Mouse (Mus musculus) midbrain, embryonic 15.5 days (tissue): ENCODE measurements at regions not wholly inside any gene's neighbourhood (a gene's known extent, or its start where the extent isn't known, plus 50 kb on each side); places are given as distances from the start of the nearest gene placed in this dataset.
A peak's percentile ranks its signal among the peaks of the same experiment; 100 is the strongest.

Source experiments
- ATAC-seq: fragments of 200-750 bp; cut with Nextera tagmentation; replicated peaks from 2 replicates; pipeline ENCODE4 v1.8.0; 2017; ENCODE audit warnings: moderate TSS enrichment
- H3K27ac ChIP-seq: fragments of 300-500 bp; sonication (generic); 2 replicates; pipeline ENCODE4 v1.5.1; 2015; ENCODE audit warnings: mild to moderate bottlenecking, inconsistent platforms
- H3K27me3 ChIP-seq: fragments of 300-500 bp; sonication (generic); replicated peaks from 2 replicates; pipeline ENCODE4 v1.6.1; 2015; ENCODE audit warnings: inconsistent platforms
- H3K36me3 ChIP-seq: fragments of 300-500 bp; sonication (generic); replicated peaks from 2 replicates; pipeline ENCODE4 v1.6.1; 2015; ENCODE audit warnings: inconsistent platforms
- H3K4me1 ChIP-seq: fragments of 300-500 bp; sonication (generic); 2 replicates; pipeline ENCODE4 v1.6.1; 2015; ENCODE audit warnings: inconsistent platforms
- H3K4me2 ChIP-seq: fragments of 300-500 bp; sonication (generic); 2 replicates; pipeline ENCODE4 v1.6.1; 2015; ENCODE audit warnings: inconsistent platforms, mild to moderate bottlenecking, moderate library complexity
- H3K4me3 ChIP-seq: fragments of 300-500 bp; sonication (generic); 2 replicates; pipeline ENCODE4 v1.5.1; 2015; ENCODE audit warnings: mild to moderate bottlenecking, inconsistent platforms
- H3K9ac ChIP-seq: fragments of 300-500 bp; sonication (generic); 2 replicates; pipeline ENCODE4 v1.6.1; 2015; ENCODE audit warnings: mild to moderate bottlenecking, inconsistent platforms
- H3K9me3 ChIP-seq: fragments of 300-500 bp; sonication (generic); 2 replicates; pipeline ENCODE4 v1.6.1; 2016; ENCODE audit warnings: inconsistent platforms
- WGBS: fragments of 180-500 bp; shearing (Covaris S2); methylation state at CpG from one replicate; pipeline ENCODE4 v1.1.7; 2015; ENCODE audit warnings: mixed read lengths; 5-methylcytosine and 5-hydroxymethylcytosine counted together

GRCm38 (mm10) chr11:84659370-84659937 lies 134.1 kb upstream of the Lhx1 start:
- Histone ChIP-seq H3K4me1 (peaks cover 13% of the 10 kb centered on the region), H3K4me3 (no peak overlapping the region), H3K36me3 (no peaks in the 10 kb centered on the region), H3K9ac (no peak overlapping the region), H3K27me3 (0 out of 2 replicates have a peak, but pooled peaks cover 13% of the 10 kb centered on the region), H3K4me2 (no peak overlapping the region), H3K9me3 (no peaks in the 10 kb centered on the region), H3K27ac (no peak overlapping the region)
- 90% methylated on average over 7 of the region's 7 CpGs for whole genome bisulfite sequencing
- no peak for ATAC-seq

GRCm38 (mm10) chr11:84653481-84653880 lies 128.1 kb upstream of the Lhx1 start:
- Histone ChIP-seq H3K27ac (no peak overlapping the region), H3K36me3 (no peaks in the 10 kb centered on the region), H3K4me2 (no peak overlapping the region), H3K9ac (no peak overlapping the region), H3K9me3 (no peaks in the 10 kb centered on the region), H3K27me3 (no peaks in the 10 kb centered on the region), H3K4me3 (no peak overlapping the region), H3K4me1 (no peaks in the 10 kb centered on the region)
- 30% methylated on average over 8 of the region's 8 CpGs for WGBS
- ATAC-seq: no peak

GRCm38 (mm10) chr11:84648899-84649298 lies 123.6 kb upstream of the Lhx1 start:
- H3K9me3 ChIP-seq: no peaks in the 10 kb centered on the region
- H3K4me3 ChIP-seq: no peak overlapping the region
- no peak overlapping the region for H3K27ac ChIP-seq
- H3K36me3 ChIP-seq: no peaks in the 10 kb centered on the region
- no peaks in the 10 kb centered on the region for H3K4me1 ChIP-seq
- no peaks in the 10 kb centered on the region for H3K27me3 ChIP-seq
- H3K9ac ChIP-seq: no peak overlapping the region
- no peak for ATAC-seq
- no peak overlapping the region for H3K4me2 ChIP-seq
- WGBS: 97% methylated on average over 5 of the region's 5 CpGs

- 91% methylated on average over 5 of the region's 5 CpGs for WGBS
- peaks cover 14% of the 10 kb centered on the region for H3K4me1 ChIP-seq
- ATAC-seq: no peak
Observed at GRCm38 (mm10) chr11:84647104-84647503, 121.8 kb upstream of the Lhx1 start.

GRCm38 (mm10) chr11:84643107-84643372 lies 117.7 kb upstream of the Lhx1 start:
- 0 out of 2 replicates have a peak, but pooled peaks have one; percentile 8 for ATAC-seq
- 38% methylated on average over 5 of the region's 5 CpGs for WGBS

More at GRCm38 (mm10) chr11:84647104-84647503, 121.8 kb upstream of the Lhx1 start:
- no peaks in the 10 kb centered on the region for H3K9me3 ChIP-seq
- H3K36me3 ChIP-seq: no peaks in the 10 kb centered on the region
- H3K4me3 ChIP-seq: no peak overlapping the region
- no peak overlapping the region for H3K4me2 ChIP-seq
- H3K27me3 ChIP-seq: no peaks in the 10 kb centered on the region
- H3K27ac ChIP-seq: no peak overlapping the region
- H3K9ac ChIP-seq: no peak overlapping the region

GRCm38 (mm10) chr11:84642300-84643106 lies 117.2 kb upstream of the Lhx1 start:
- ATAC-seq: peak; percentile 59
- H3K4me2 ChIP-seq: peak overlapping the region; percentile 82
- H3K36me3 ChIP-seq: no peaks in the 10 kb centered on the region
- H3K27me3 ChIP-seq: no peaks in the 10 kb centered on the region; the same call in 1 of the 2 replicates
- peak overlapping the region; percentile 65 for H3K27ac ChIP-seq
- 2% methylated on average over 67 of the region's 67 CpGs for WGBS
- no peaks in the 10 kb centered on the region for H3K9me3 ChIP-seq
- peak overlapping the region; percentile 46 for H3K4me3 ChIP-seq
- H3K9ac ChIP-seq: peak overlapping the region; percentile 58
- H3K4me1 ChIP-seq: peaks cover 44% of the 10 kb centered on the region

More at GRCm38 (mm10) chr11:84643107-84643372, 117.7 kb upstream of the Lhx1 start:
- H3K9ac ChIP-seq: no peak overlapping the region
- no peaks in the 10 kb centered on the region for H3K36me3 ChIP-seq
- peaks cover 39% of the 10 kb centered on the region for H3K4me1 ChIP-seq
- no peaks in the 10 kb centered on the region; the same call in 1 of the 2 replicates for H3K27me3 ChIP-seq
- H3K4me3 ChIP-seq: peak overlapping the region; percentile 46
- no peaks in the 10 kb centered on the region for H3K9me3 ChIP-seq
- peak overlapping the region; percentile 82 for H3K4me2 ChIP-seq
- H3K27ac ChIP-seq: peak overlapping the region; percentile 65

- Histone ChIP-seq H3K36me3 (no peaks in the 10 kb centered on the region), H3K4me2 (peak overlapping the region; percentile 82; the same call in 1 of the 2 replicates), H3K9ac (no peak overlapping the region), H3K9me3 (no peaks in the 10 kb centered on the region), H3K4me3 (no peak overlapping the region), H3K27me3 (no peaks in the 10 kb centered on the region; the same call in 1 of the 2 replicates), H3K4me1 (peaks cover 51% of the 10 kb centered on the region), H3K27ac (peak overlapping the region; percentile 65)
- 20% methylated on average over 5 of the region's 5 CpGs for WGBS
- no peak for ATAC-seq
Observed at GRCm38 (mm10) chr11:84641601-84642000, 116.3 kb upstream of the Lhx1 start.

- no peak for ATAC-seq
- Histone ChIP-seq H3K4me1 (peaks cover 46% of the 10 kb centered on the region), H3K27ac (0 out of 2 replicates have a peak overlapping the region, but pooled peaks have one; percentile 11), H3K9me3 (no peaks in the 10 kb centered on the region), H3K27me3 (no peaks in the 10 kb centered on the region; the same call in 1 of the 2 replicates), H3K36me3 (no peaks in the 10 kb centered on the region), H3K4me3 (no peak overlapping the region), H3K9ac (no peak overlapping the region), H3K4me2 (no peak overlapping the region)
- 14% methylated on average over 9 of the region's 9 CpGs for WGBS
Observed at GRCm38 (mm10) chr11:84638353-84638752, 113.0 kb upstream of the Lhx1 start.

- peaks cover 38% of the 10 kb centered on the region for H3K4me1 ChIP-seq
- 9% methylated on average over 8 of the region's 8 CpGs for WGBS
- H3K9ac ChIP-seq: no peak overlapping the region
- no peaks in the 10 kb centered on the region for H3K36me3 ChIP-seq
- ATAC-seq: peak; percentile 62
- H3K9me3 ChIP-seq: no peaks in the 10 kb centered on the region
- H3K27ac ChIP-seq: peak overlapping the region; percentile 16; the same call in 1 of the 2 replicates
- no peak overlapping the region for H3K4me3 ChIP-seq
- no peak overlapping the region for H3K4me2 ChIP-seq
- H3K27me3 ChIP-seq: peaks cover 3% of the 10 kb centered on the region; the same call in 1 of the 2 replicates
Observed at GRCm38 (mm10) chr11:84637268-84637667, 111.9 kb upstream of the Lhx1 start.

GRCm38 (mm10) chr11:84634990-84635389 lies 109.7 kb upstream of the Lhx1 start:
- H3K9ac ChIP-seq: no peak overlapping the region
- no peak for ATAC-seq
- peaks cover 19% of the 10 kb centered on the region for H3K4me1 ChIP-seq
- H3K4me3 ChIP-seq: no peak overlapping the region
- H3K36me3 ChIP-seq: no peaks in the 10 kb centered on the region
- 35% methylated on average over 3 of the region's 4 CpGs for WGBS
- H3K27ac ChIP-seq: no peak overlapping the region
- H3K9me3 ChIP-seq: no peaks in the 10 kb centered on the region
- peaks cover 3% of the 10 kb centered on the region; the same call in 1 of the 2 replicates for H3K27me3 ChIP-seq
- no peak overlapping the region for H3K4me2 ChIP-seq

- Histone ChIP-seq H3K4me2 (no peak overlapping the region), H3K27me3 (0 out of 2 replicates have a peak, but pooled peaks cover 3% of the 10 kb centered on the region), H3K9me3 (no peaks in the 10 kb centered on the region), H3K4me3 (no peak overlapping the region), H3K4me1 (peaks cover 14% of the 10 kb centered on the region), H3K27ac (no peak overlapping the region), H3K36me3 (no peaks in the 10 kb centered on the region), H3K9ac (no peak overlapping the region)
- no peak for ATAC-seq
- WGBS: 57% methylated on average over 8 of the region's 8 CpGs
Observed at GRCm38 (mm10) chr11:84633300-84633699, 108.0 kb upstream of the Lhx1 start.

- 0 out of 2 replicates have a peak, but pooled peaks cover 3% of the 10 kb centered on the region for H3K27me3 ChIP-seq
- 51% methylated on average over 2 of the region's 2 CpGs for WGBS
- H3K9me3 ChIP-seq: no peaks in the 10 kb centered on the region
- H3K4me2 ChIP-seq: no peak overlapping the region
- no peaks in the 10 kb centered on the region for H3K36me3 ChIP-seq
- H3K27ac ChIP-seq: no peak overlapping the region
- ATAC-seq: no peak
- 0 out of 2 replicates have a peak, but pooled peaks cover 7% of the 10 kb centered on the region for H3K4me1 ChIP-seq
- no peak overlapping the region for H3K4me3 ChIP-seq
- no peak overlapping the region for H3K9ac ChIP-seq
Observed at GRCm38 (mm10) chr11:84628111-84628510, 102.8 kb upstream of the Lhx1 start.
